1 mouse cellular context compared by ENCODE assay signal in the genomic region with DNA sequence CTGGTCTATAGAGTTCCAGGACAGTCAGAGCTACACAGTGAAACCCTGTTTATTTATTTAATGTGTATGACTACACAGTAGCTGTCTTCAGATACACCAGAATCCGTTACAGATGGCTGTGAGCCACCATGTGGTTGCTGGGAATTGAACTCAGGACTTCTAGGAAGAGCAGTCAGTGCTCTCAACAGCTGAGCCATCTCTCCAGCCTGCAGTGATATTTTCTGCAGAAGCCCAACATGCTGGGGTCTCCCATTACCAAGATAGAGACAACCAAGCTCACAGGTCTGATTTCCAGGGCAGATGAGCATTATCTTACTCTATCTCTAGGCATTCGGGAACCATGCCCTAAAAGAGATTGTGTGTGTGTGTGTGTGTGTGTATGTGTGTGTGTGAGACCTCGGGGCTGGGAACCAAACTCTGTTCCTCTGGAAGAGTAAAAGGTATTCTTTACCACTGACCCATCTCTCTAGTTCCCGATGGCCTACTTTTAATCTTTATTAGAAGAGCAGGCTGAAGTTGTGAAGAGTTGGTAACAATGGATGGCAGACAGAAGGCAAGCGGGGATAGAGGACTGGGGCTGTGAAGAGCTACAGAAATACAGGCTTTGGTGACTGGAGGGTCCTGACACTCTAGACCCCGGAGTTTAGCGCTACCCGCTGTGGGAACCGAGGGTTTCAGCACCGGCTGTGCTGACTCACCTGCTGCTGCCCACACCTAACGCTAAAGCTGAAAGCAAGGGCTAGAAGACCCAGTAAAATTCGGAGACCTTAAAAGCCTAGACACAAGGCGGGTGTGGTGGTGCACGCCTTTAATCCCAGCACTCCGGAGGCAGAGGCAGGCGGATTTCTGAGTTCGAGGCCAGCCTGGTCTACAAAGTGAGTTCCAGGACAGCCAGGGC.
TF ChIP-seq lines count a peak whose summit lies in the region.

No protein-coding gene starts in this region.

TF ChIP-seq in ES-E14, 5 proteins besides CTCF, POLR2A, EP300 and RAD21:
- no peak for TF ChIP-seq MAFK (IDR thresholded peaks at IDR 0.05; ENCODE audit: insufficient read depth, low read depth, low read length)
- no peak for TF ChIP-seq CHD2 (IDR thresholded peaks at IDR 0.05; ENCODE audit: low read depth, low read length)
- no peak for TF ChIP-seq ZNF384 (IDR thresholded peaks at IDR 0.05; ENCODE audit: low read depth, low read length)
